Mouse (Mus musculus): ENCODE measurements around the gene Cwc25. TPM values are rescaled to one million over a fixed set of nuclear protein-coding genes. Genes with fewer than 3 reads are reported as not detected.

The Cwc25 gene
- polyA plus RNA-seq, 2 experiments = 3.5 to 5.7 TPM

DNA sequence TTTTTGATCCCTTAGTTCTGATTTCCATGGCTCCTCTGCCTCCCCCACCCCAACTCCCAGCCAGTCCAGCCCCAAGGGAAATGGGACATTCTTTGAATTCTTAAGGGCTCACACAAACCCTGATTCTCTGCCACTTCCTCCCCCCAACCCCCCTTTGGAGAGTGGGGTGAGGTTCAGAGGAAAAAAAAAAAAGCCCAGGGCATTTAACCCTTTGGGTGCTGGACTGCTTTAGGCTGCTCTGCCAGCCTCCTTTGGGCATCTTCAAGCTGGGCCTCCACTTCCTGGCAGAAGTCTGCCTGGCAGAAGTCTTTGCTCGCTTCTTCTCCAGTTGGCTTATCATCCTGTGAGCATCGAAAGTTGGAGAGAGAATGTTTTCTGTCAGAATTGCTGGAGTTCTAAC, 41.7 kb upstream of the Cwc25 start:
- Histone ChIP-seq H3K4me3 (ENCODE audit: insufficient read depth in 1 of 2, low read depth in 2 of 2, low read length in 2 of 2) (no peak overlapping the region), H3K27me3 (ENCODE audit: control insufficient read depth, insufficient read depth, low read length) (no peaks in the 10 kb centered on the region), H3K9ac (replicated peaks) (no peak overlapping the region), H3K4me2 (ENCODE audit: low read depth) (no peak overlapping the region), H3K36me3 (replicated peaks; ENCODE audit: control insufficient read depth, insufficient read depth, low read depth) (no peaks in the 10 kb centered on the region), H3K4me1 (replicated peaks; ENCODE audit: control insufficient read depth in 2 of 2, insufficient read depth in 2 of 2, low read length in 1 of 2) (peaks cover 6 to 39% of the 10 kb centered on the region in 2 experiments), H3K27ac (no peak overlapping the region), H3K9me3 (ENCODE audit: control insufficient read depth, low read length) (no peaks in the 10 kb centered on the region)
- WGBS (ENCODE audit: insufficient replicate concordance) = 56% methylated on average over 2 of the region's 2 CpGs
- TF ChIP-seq EP300 (IDR thresholded peaks at IDR 0.05; ENCODE audit: low read depth) (no peak), CTCF (IDR thresholded peaks at IDR 0.05; ENCODE audit: low read depth) (no peak)
- ATAC-seq (ENCODE audit: insufficient read depth) (no peak), DNase-seq (ENCODE audit: low read depth in 3 of 3, low spot score in 3 of 3) (no peak)

DNA sequence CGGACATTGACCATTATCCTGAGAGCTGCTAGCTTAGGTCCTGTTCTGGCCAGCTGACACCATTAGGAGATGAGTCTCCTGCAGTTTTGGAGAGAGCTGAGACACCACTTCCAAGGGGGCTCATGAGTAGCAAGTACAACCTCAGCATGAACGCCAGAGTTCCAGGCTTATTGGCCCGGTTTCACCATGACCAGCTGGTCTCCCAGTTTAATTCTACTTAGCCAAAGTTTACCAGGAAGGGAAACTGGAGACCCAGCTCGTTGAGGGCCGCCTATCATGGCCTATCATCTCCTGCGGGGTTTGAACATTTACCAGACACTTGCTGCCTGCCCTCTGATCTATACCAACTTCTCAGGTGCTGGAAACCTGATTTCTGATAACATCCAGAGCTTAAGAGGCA, 41.3 kb upstream of the Cwc25 start:
- Histone ChIP-seq H3K27me3 (ENCODE audit: control insufficient read depth, insufficient read depth, low read length) (no peaks in the 10 kb centered on the region), H3K27ac (no peak overlapping the region), H3K36me3 (replicated peaks; ENCODE audit: control insufficient read depth, insufficient read depth, low read depth) (no peaks in the 10 kb centered on the region), H3K9ac (replicated peaks) (no peak overlapping the region), H3K4me3 (ENCODE audit: insufficient read depth in 1 of 2, low read depth in 2 of 2, low read length in 2 of 2) (no peak overlapping the region), H3K9me3 (ENCODE audit: control insufficient read depth, low read length) (no peaks in the 10 kb centered on the region), H3K4me1 (replicated peaks; ENCODE audit: control insufficient read depth in 2 of 2, insufficient read depth in 2 of 2, low read length in 1 of 2) (peaks cover 6 to 39% of the 10 kb centered on the region in 2 experiments), H3K4me2 (ENCODE audit: low read depth) (no peak overlapping the region)
- DNase-seq (ENCODE audit: low read depth in 3 of 3, low spot score in 3 of 3) (no peak), ATAC-seq (ENCODE audit: insufficient read depth) (no peak)
- no peak for TF ChIP-seq EP300 (IDR thresholded peaks at IDR 0.05; ENCODE audit: low read depth)
- TF ChIP-seq CTCF (IDR thresholded peaks at IDR 0.05; ENCODE audit: low read depth) = no peak
- 37% methylated on average over 6 of the region's 6 CpGs for WGBS (ENCODE audit: insufficient replicate concordance)

DNA sequence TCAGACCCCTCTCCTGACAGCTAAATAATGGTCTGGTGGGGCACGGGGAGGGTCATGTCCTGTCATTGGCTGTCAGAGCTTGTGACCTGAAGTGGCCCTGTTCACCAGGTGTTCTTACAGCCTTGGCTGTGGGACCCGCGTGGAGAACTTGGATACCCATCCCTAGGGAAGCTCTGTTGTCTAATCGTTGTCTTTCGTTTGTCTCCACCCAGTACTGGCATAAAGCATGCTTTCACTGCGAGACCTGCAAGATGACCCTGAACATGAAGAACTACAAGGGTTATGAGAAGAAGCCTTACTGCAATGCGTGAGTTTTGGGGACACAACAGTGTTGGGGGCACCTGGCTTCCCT, 40.2 kb upstream of the Cwc25 start:
- DNase-seq (ENCODE audit: low read depth in 3 of 3, low spot score in 3 of 3) (no peak), ATAC-seq (ENCODE audit: insufficient read depth) (no peak)
- no peak overlapping the region for H3K9ac ChIP-seq (replicated peaks)
- H3K27me3 ChIP-seq (ENCODE audit: control insufficient read depth, insufficient read depth, low read length) = no peaks in the 10 kb centered on the region
- H3K4me1 ChIP-seq (replicated peaks; ENCODE audit: control insufficient read depth in 2 of 2, insufficient read depth in 2 of 2, low read length in 1 of 2) = peaks cover 6 to 48% of the 10 kb centered on the region in 2 experiments
- H3K4me2 ChIP-seq (ENCODE audit: low read depth) = no peak overlapping the region
- no peaks in the 10 kb centered on the region for H3K36me3 ChIP-seq (replicated peaks; ENCODE audit: control insufficient read depth, insufficient read depth, low read depth)
- H3K27ac ChIP-seq = no peak overlapping the region
- WGBS (ENCODE audit: insufficient replicate concordance) = 78% methylated on average over 7 of the region's 7 CpGs
- TF ChIP-seq EP300 (IDR thresholded peaks at IDR 0.05; ENCODE audit: low read depth) = no peak
- TF ChIP-seq CTCF (IDR thresholded peaks at IDR 0.05; ENCODE audit: low read depth) = no peak
- no peaks in the 10 kb centered on the region for H3K9me3 ChIP-seq (ENCODE audit: control insufficient read depth, low read length)
- H3K4me3 ChIP-seq (ENCODE audit: insufficient read depth in 1 of 2, low read depth in 2 of 2, low read length in 2 of 2) = no peak overlapping the region

DNA sequence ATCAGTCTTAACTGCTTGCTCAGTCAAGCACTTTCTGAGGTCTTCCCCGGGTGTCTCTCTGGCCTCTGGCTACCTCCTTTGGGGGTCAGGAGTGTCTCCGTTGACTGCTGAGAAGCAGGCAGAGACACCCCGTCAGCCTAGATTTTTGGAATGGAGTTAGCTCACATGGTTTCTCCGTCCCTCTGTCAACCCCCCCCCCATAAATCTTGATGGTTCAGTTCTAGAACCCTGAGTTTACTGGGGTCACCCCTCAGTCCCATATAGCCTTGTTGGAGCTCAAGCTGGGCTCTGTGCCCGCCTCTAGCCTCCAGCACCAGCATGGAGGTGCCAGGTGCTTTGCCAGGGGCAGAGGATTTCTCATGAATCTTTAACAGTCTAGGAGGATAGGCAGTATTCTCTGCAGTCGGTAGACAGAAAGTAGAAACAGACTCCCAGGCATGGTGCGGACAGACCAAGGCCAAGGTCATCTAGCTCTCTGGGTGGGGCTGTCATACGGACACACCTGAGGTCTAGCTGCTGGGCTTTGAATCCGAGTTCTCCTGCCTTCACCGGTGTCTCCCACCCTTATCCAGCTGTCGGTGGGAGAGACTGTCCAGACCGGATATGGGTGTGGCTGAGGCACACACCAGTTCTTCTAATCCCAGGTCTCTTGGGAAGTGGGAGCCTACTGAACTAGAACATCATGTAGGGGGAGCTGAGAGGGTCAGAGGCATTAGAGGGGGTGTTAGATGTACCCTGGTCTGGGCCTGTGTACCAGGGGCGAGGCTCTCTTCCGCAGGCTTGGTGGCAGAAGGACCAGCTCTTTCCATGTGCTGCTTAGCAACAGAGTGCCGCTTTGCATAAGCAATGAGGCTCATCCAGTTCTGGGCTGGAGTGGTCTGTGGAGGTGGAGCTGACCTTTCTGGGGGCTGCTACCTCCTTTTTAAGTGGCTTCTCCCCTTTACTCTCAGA, 39.6 kb upstream of the Cwc25 start:
- Histone ChIP-seq H3K27me3 (ENCODE audit: control insufficient read depth, insufficient read depth, low read length) (no peaks in the 10 kb centered on the region), H3K36me3 (replicated peaks; ENCODE audit: control insufficient read depth, insufficient read depth, low read depth) (no peaks in the 10 kb centered on the region), H3K4me2 (ENCODE audit: low read depth) (no peak overlapping the region), H3K9me3 (ENCODE audit: control insufficient read depth, low read length) (no peaks in the 10 kb centered on the region), H3K4me3 (ENCODE audit: insufficient read depth in 1 of 2, low read depth in 2 of 2, low read length in 2 of 2) (no peak overlapping the region), H3K9ac (replicated peaks) (no peak overlapping the region), H3K4me1 (replicated peaks; ENCODE audit: control insufficient read depth in 2 of 2, insufficient read depth in 2 of 2, low read length in 1 of 2) (peaks cover 6 to 52% of the 10 kb centered on the region in 2 experiments), H3K27ac (no peak overlapping the region)
- WGBS (ENCODE audit: insufficient replicate concordance) = 53% methylated on average over 15 of the region's 15 CpGs
- no peak for TF ChIP-seq EP300 (IDR thresholded peaks at IDR 0.05; ENCODE audit: low read depth)
- no peak for TF ChIP-seq CTCF (IDR thresholded peaks at IDR 0.05; ENCODE audit: low read depth)
- DNase-seq (ENCODE audit: low read depth in 3 of 3, low spot score in 3 of 3) (no peak), ATAC-seq (ENCODE audit: insufficient read depth) (no peak)

DNA sequence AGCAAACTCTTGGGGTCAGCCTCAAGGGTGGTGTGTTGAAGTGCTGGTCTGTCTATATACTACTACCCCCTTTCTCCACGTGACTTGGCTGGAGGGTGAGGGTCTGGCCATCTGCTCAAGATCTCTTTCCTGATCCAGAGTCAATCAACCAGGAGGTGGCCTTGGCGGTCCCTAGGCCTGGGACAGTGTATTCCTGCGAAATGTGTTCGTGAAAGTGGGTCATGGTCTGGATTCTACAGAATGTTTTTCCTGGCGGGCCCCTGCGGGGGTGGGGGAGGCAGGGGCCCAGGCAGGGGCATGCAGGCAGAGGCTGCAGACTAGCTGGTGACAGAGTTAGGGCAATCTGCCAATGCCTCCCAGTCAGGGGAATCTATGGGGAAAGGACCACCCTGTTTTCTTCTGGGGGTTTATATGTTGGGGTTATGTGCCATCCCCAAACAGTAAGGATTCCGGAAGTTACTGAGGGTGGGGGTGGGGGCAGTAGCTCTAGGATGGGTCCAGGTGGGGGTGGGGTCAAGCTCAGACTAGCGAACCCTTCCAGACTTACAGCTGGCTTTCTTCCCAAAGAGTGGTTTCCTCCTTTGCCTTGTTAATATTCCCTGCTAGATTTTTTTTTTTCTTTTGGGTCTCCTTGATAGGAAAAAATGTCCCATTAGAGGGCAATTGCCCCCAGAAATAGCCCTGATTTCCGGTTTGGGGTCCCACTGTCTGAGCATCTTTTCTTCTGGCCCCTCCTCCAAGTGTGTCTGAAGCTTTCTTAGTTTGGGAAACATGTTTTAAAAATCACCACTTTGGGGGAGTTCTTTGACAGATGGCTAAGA, 38.7 kb upstream of the Cwc25 start:
- Histone ChIP-seq H3K4me2 (ENCODE audit: low read depth) (peak overlapping the region; percentile 20; the same call in 1 of the 2 replicates), H3K27ac (no peak overlapping the region), H3K27me3 (ENCODE audit: control insufficient read depth, insufficient read depth, low read length) (no peaks in the 10 kb centered on the region), H3K36me3 (replicated peaks; ENCODE audit: control insufficient read depth, insufficient read depth, low read depth) (no peaks in the 10 kb centered on the region), H3K4me3 (ENCODE audit: insufficient read depth in 1 of 2, low read depth in 2 of 2, low read length in 2 of 2) (no peak overlapping the region), H3K9me3 (ENCODE audit: control insufficient read depth, low read length) (no peaks in the 10 kb centered on the region), H3K9ac (replicated peaks) (no peak overlapping the region), H3K4me1 (replicated peaks; ENCODE audit: control insufficient read depth in 2 of 2, insufficient read depth in 2 of 2, low read length in 1 of 2) (peaks cover 2 to 49% of the 10 kb centered on the region in 2 experiments)
- 41% methylated on average over 9 of the region's 9 CpGs for WGBS (ENCODE audit: insufficient replicate concordance)
- no peak for TF ChIP-seq CTCF (IDR thresholded peaks at IDR 0.05; ENCODE audit: low read depth)
- TF ChIP-seq EP300 (IDR thresholded peaks at IDR 0.05; ENCODE audit: low read depth) = no peak
- DNase-seq (ENCODE audit: low read depth in 3 of 3, low spot score in 3 of 3) = no peak
- ATAC-seq (ENCODE audit: insufficient read depth) = no peak

All from liver, embryonic 14.5 days (tissue).